Mouse (Mus musculus) ES-E14 (cell line): ENCODE data around the gene Otulin.

Experiments
- CHD2 ChIP-seq: IDR thresholded peaks from 2 replicates; pipeline ENCODE4 v1.6.1; 2014; ENCODE audit warnings: mild to moderate bottlenecking, low read depth, low read length, inconsistent platforms
- HCFC1 ChIP-seq: IDR thresholded peaks from 2 replicates; pipeline ENCODE4 v1.6.1; 2012; ENCODE audit warnings: low read length, inconsistent platforms, borderline replicate concordance; ENCODE audit not compliant: insufficient read depth
- MAFK ChIP-seq: IDR thresholded peaks from 2 replicates; pipeline ENCODE4 v1.6.1; 2014; ENCODE audit warnings: mild to moderate bottlenecking, low read depth, low read length, inconsistent platforms; ENCODE audit not compliant: insufficient read depth
- ZC3H11A ChIP-seq: IDR thresholded peaks from 2 replicates; pipeline ENCODE4 v1.6.1; 2012; ENCODE audit warnings: low read depth, mild to moderate bottlenecking, inconsistent platforms, low read length, borderline replicate concordance
- ZNF384 ChIP-seq: IDR thresholded peaks from 2 replicates; pipeline ENCODE4 v1.6.1; 2012; ENCODE audit warnings: low read depth, low read length, inconsistent platforms

DNA sequence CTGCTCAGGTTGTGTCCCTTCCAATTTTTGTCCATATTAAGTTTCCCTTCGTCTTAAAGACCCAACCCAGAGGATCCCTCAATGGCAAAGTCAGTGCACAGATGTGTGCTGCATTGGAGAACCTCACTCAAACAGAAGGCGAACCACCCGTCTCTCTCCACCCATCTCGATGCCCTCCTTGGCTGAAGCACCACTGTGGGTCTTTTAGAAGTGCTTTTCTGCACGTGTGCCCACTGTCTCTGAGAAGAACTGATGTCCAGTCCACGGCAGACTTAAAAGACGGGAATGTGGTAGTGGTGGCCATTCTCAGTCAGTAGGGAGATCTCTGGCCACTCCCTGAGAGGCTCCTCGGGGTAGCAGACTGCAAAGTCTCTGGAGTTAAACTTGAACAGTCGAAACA is 26.1 kb upstream of the Otulin start:
- no peak for TF ChIP-seq ZC3H11A
- no peak for TF ChIP-seq MAFK
- TF ChIP-seq CHD2: no peak
- no peak for TF ChIP-seq HCFC1
- TF ChIP-seq ZNF384: no peak
